Mouse (Mus musculus): ENCODE measurements around the gene Alox12b.

Alox12b gene

GRCm38 (mm10) chr11:69156800-69157199 lies at the start of gene Alox12b:
Alox12b (plus strand) TSS chr11:69156989.
- no peak for DNase-seq (ENCODE audit: low spot score)

GRCm38 (mm10) chr11:69107676-69108075 lies 49.1 kb upstream of the Alox12b start:
- DNase-seq (ENCODE audit: low spot score) = no peak

GRCm38 (mm10) chr11:69108223-69108622 lies 48.6 kb upstream of the Alox12b start:
- no peak for DNase-seq (ENCODE audit: low spot score)

- no peak for DNase-seq (ENCODE audit: low spot score)
These were observed 47.5 kb upstream of the Alox12b start for GRCm38 (mm10) chr11:69109032-69109900.

GRCm38 (mm10) chr11:69110319-69111046 lies 46.3 kb upstream of the Alox12b start:
- peak; percentile 94 for DNase-seq (ENCODE audit: low spot score)

GRCm38 (mm10) chr11:69111051-69111810 lies 45.6 kb upstream of the Alox12b start:
- no peak for DNase-seq (ENCODE audit: low spot score)

- no peak for DNase-seq (ENCODE audit: low spot score)
These were observed 44.9 kb upstream of the Alox12b start for GRCm38 (mm10) chr11:69111865-69112264.

GRCm38 (mm10) chr11:69114018-69114417 lies 42.8 kb upstream of the Alox12b start:
- no peak for DNase-seq (ENCODE audit: low spot score)

- no peak for DNase-seq (ENCODE audit: low spot score)
These were observed 42.2 kb upstream of the Alox12b start for GRCm38 (mm10) chr11:69114621-69115020.

- DNase-seq (ENCODE audit: low spot score) = no peak
These were observed 39.9 kb upstream of the Alox12b start for GRCm38 (mm10) chr11:69116843-69117242.

GRCm38 (mm10) chr11:69117737-69118695 lies 38.8 kb upstream of the Alox12b start:
- DNase-seq (ENCODE audit: low spot score) = peak; percentile 63

- peak; percentile 88 for DNase-seq (ENCODE audit: low spot score)
These were observed 38.0 kb upstream of the Alox12b start for GRCm38 (mm10) chr11:69118765-69119164.

- DNase-seq (ENCODE audit: low spot score) = no peak
These were observed 37.2 kb upstream of the Alox12b start for GRCm38 (mm10) chr11:69119446-69120155.

- no peak for DNase-seq (ENCODE audit: low spot score)
These were observed 36.4 kb upstream of the Alox12b start, which contains the start of gene Hes7 for GRCm38 (mm10) chr11:69120221-69121000. Hes7 (plus strand) TSS chr11:69120404.

- no peak for DNase-seq (ENCODE audit: low spot score)
These were observed 35.6 kb upstream of the Alox12b start for GRCm38 (mm10) chr11:69121001-69121740.

- no peak for DNase-seq (ENCODE audit: low spot score)
These were observed 35.0 kb upstream of the Alox12b start for GRCm38 (mm10) chr11:69121741-69122335.

- peak; percentile 73 for DNase-seq (ENCODE audit: low spot score)
These were observed 34.3 kb upstream of the Alox12b start, which contains the start of gene 9130213A22Rik for GRCm38 (mm10) chr11:69122336-69122951. 9130213A22Rik (minus strand) TSS chr11:69122589.

Data from urinary bladder, postnatal 25 days (tissue).